Mouse (Mus musculus) brain, embryonic 14.5 days (tissue): ENCODE results near the gene Anp32e.
A peak's percentile ranks its signal among the peaks of the same experiment; 100 is the strongest.

Experiments
- CTCF ChIP-seq: fragments of 200-500 bp; IDR thresholded peaks from 2 replicates; pipeline ENCODE4 v1.5.1; 2012; ENCODE audit warnings: inconsistent platforms, mild to moderate bottlenecking, moderate library complexity, borderline replicate concordance; ENCODE audit not compliant: insufficient read depth, insufficient read length; ENCODE audit errors: extremely low read depth
- POLR2A ChIP-seq: fragments of 200-500 bp; IDR thresholded peaks from 2 replicates; pipeline ENCODE4 v1.6.1; 2012; ENCODE audit warnings: mild to moderate bottlenecking, inconsistent platforms, borderline replicate concordance; ENCODE audit not compliant: poor library complexity, insufficient read depth, insufficient read length, severe bottlenecking; ENCODE audit errors: extremely low read depth

DNA sequence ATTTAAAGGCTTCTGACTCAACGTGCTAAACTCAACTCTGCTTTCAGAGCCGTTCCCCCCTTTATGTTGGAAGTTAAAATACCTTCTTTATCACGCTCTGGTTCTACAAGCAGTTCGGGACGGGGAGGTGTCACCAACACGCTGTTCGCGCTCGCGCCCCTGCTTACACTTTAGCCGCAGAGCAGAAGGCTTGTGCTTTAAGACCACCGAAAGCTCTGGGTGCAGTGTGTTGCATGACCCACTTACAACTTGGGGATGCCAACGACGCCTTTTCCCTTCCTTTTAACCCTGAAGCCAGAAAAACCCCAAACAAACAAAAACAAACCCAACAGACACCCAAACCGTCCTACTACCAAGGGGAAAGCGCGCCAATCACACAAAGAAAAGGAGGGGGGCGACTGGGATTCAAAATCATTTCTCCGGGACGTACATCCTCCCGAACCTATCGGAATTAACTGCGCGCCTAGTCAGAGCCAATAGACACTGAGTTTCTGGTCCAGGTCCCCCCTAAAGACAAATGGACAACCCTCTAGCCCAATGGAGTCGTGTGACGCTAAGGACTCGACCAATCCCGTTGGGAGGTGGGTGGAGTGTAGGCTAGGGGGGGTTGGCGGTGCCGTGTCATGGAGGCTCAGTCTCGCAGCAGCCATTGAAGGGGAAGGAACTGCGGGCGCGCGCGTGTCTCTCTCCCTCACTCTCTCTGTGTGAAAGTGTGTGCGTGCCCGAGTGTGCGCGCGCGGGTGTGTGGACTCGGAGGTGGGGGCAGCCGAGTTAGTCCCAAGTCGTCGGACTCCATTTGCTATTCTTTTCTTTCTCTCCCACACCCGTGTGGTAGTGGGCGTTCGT is at the start of gene Anp32e:
- TF ChIP-seq CTCF (no peak), POLR2A (peak; percentile 59; the same call in 1 of the 2 replicates)
